Mouse (Mus musculus) gastrocnemius, adult 8-10 months (tissue): ENCODE data around the gene Slit1. TPM values are rescaled to one million over a fixed set of nuclear protein-coding genes. Genes with fewer than 3 reads are reported as not detected.

Experiments used
- microRNA-seq: library from miRNA; unstranded; fragments of <30 nt; microRNA quantifications from one replicate; pipeline ENCODE4 v1.2.0, GENCODE M21; 2022
- total RNA-seq, 4 experiments: library from RNA; stranded (reverse); gene quantifications; 2 replicates each; pipeline ENCODE4 v1.2.4; 2022

Gene Slit1
- total RNA-seq, 4 experiments from 2014 or later = 0.21 to 1.7 (median 0.76) TPM

Small RNA genes lying within 50 kb of the gene (microRNA-seq; reads per million reads assigned to microRNA genes)
- gene Mir8091 = not detected

Other genes with a start within 250 kb of the Slit1 start
- 1 to 10 TPM; 5.1 to 8.9 (median 6.0) TPM for gene Gm340, start 161.3 kb downstream of the Slit1 start, total RNA-seq
- gene Arhgap19, start 58.4 kb upstream of the Slit1 start, total RNA-seq = 10 to 100 TPM in 1 of 4 experiments, 1 to 10 TPM in 3; 8.6 to 10.0 (median 9.0) TPM
- 1 to 10 TPM; 3.6 to 8.4 (median 6.4) TPM for gene Frat1, start 86.3 kb upstream of the Slit1 start, total RNA-seq
- gene Frat2, start 104.5 kb upstream of the Slit1 start, total RNA-seq = 10 to 100 TPM in 3 of 4 experiments, 1 to 10 TPM in 1; 4.5 to 15.5 (median 12.5) TPM
- gene Rrp12, start 152.5 kb upstream of the Slit1 start, total RNA-seq = 10 to 100 TPM; 30.0 to 34.9 (median 32.2) TPM
- gene Pgam1, start 168.3 kb upstream of the Slit1 start, total RNA-seq = 10 to 100 TPM; 11.0 to 34.9 (median 15.0) TPM
- 10 to 100 TPM; 16.0 to 21.6 (median 18.6) TPM for gene Exosc1, start 189.8 kb upstream of the Slit1 start, total RNA-seq
- gene Zdhhc16, start 189.8 kb upstream of the Slit1 start, total RNA-seq = 10 to 100 TPM; 21.3 to 24.1 (median 23.2) TPM
- gene Mms19, start 237.5 kb upstream of the Slit1 start, total RNA-seq = 10 to 100 TPM in 2 of 4 experiments, 1 to 10 TPM in 2; 9.1 to 14.1 (median 9.8) TPM
- gene Ubtd1, start 238.1 kb upstream of the Slit1 start, total RNA-seq = 10 to 100 TPM; 15.0 to 17.5 (median 15.8) TPM